Mouse (Mus musculus): Measurements from ENCODE around the gene Wdr61. TPM values are rescaled to one million over a fixed set of nuclear protein-coding genes. Genes with fewer than 3 reads are reported as not detected.

Gene Wdr61
- polyA plus RNA-seq, 1 experiment from 2014 or later: 152 TPM

DNA sequence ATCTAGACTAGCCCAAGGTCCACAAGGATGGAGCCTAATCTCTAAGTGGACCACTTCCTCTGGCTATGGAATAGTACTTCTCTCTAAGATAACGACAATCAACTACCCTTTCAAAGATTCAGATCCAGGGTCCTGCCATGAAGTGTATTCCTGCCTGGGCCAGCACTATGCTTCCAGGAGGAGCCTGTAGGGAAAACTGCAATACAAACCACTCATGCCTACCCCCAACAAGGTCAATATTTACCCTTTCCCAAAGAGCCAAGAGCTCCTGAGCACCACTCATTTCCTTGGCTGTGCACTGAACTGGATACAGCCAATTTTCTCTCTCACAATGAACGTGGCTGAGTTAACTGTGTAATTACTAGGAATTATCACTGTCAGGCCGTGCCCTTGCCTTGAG lies 16.8 kb downstream of the Wdr61 start:
- no peaks in the 10 kb centered on the region for H3K4me1 ChIP-seq (replicated peaks)
- no peak overlapping the region for H3K4me3 ChIP-seq (replicated peaks)
- H3K9ac ChIP-seq: no peak overlapping the region
- no peaks in the 10 kb centered on the region for H3K9me3 ChIP-seq
- no peak overlapping the region for H3K27ac ChIP-seq
- H3K27me3 ChIP-seq (replicated peaks): no peaks in the 10 kb centered on the region
- ATAC-seq: no peak
- H3K4me2 ChIP-seq (replicated peaks): no peak overlapping the region
- WGBS: 75% methylated on average over 3 of the region's 3 CpGs
- peaks cover 30% of the 10 kb centered on the region; the same call in 1 of the 2 replicates for H3K36me3 ChIP-seq

GRCm38 (mm10) chr9:54715776-54716175 lies 18.5 kb downstream of the Wdr61 start:
- Histone ChIP-seq H3K36me3 (peaks cover 22% of the 10 kb centered on the region; the same call in 1 of the 2 replicates), H3K27me3 (replicated peaks) (no peaks in the 10 kb centered on the region), H3K4me3 (replicated peaks) (no peak overlapping the region), H3K4me2 (replicated peaks) (no peak overlapping the region), H3K9me3 (no peaks in the 10 kb centered on the region), H3K4me1 (replicated peaks) (no peaks in the 10 kb centered on the region; the same call in 1 of the 2 replicates), H3K9ac (no peak overlapping the region), H3K27ac (no peak overlapping the region)
- WGBS: 86% methylated on average over 3 of the region's 3 CpGs
- no peak for ATAC-seq

- no peak overlapping the region for H3K27ac ChIP-seq
- H3K36me3 ChIP-seq: 0 out of 2 replicates have a peak, but pooled peaks cover 1% of the 10 kb centered on the region
- H3K4me2 ChIP-seq (replicated peaks): no peak overlapping the region
- no peak overlapping the region for H3K9ac ChIP-seq
- no peaks in the 10 kb centered on the region for H3K9me3 ChIP-seq
- WGBS: 90% methylated on average over 5 of the region's 5 CpGs
- H3K27me3 ChIP-seq (replicated peaks): no peaks in the 10 kb centered on the region
- H3K4me3 ChIP-seq (replicated peaks): no peak overlapping the region
- H3K4me1 ChIP-seq (replicated peaks): no peaks in the 10 kb centered on the region; the same call in 1 of the 2 replicates
- no peak for ATAC-seq
Observed at GRCm38 (mm10) chr9:54708085-54708484, 26.2 kb downstream of the Wdr61 start.

DNA sequence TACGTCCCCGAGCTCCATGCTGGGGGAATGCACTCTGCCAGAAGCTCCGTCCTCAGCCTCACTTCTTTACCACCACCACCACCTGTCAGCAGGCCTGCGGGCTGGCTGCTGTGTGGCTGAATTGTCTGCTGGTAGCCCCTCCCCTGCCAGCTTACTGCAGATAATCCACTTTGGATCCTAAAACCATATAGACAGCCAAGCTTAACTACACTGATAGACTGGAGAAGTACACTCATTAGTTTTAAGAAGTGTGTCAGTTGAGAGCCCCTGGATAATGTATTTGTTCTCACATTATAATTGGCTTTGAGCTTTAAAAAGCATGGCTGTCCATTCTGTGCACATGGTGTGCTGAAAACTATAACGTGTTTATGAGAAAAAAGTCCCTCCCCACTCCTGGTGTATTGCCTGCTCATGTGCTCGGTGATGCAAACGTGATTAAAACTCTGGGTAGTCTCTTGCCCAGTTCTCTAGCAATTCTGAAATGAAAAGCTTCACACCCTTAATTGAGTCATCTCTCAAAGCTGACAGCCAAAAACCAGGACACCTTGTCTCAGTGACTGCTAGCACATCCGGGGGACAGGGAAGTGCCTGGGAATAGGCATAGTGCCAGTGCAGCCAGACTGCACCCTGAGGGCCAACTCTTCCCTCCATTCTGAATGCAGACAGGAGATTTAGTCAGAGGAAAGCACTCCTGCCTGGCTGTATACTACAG lies 26.9 kb downstream of the Wdr61 start:
- Histone ChIP-seq H3K4me3 (replicated peaks) (no peak overlapping the region), H3K27ac (no peak overlapping the region), H3K4me1 (replicated peaks) (no peaks in the 10 kb centered on the region; the same call in 1 of the 2 replicates), H3K9ac (no peak overlapping the region), H3K4me2 (replicated peaks) (no peak overlapping the region), H3K36me3 (no peaks in the 10 kb centered on the region), H3K27me3 (replicated peaks) (no peaks in the 10 kb centered on the region), H3K9me3 (no peaks in the 10 kb centered on the region)
- ATAC-seq: no peak
- 63% methylated on average over 8 of the region's 8 CpGs for WGBS

- H3K9ac ChIP-seq: no peak overlapping the region
- H3K4me1 ChIP-seq (replicated peaks): no peaks in the 10 kb centered on the region
- H3K4me2 ChIP-seq (replicated peaks): no peak overlapping the region
- no peak overlapping the region for H3K4me3 ChIP-seq (replicated peaks)
- no peaks in the 10 kb centered on the region for H3K27me3 ChIP-seq (replicated peaks)
- H3K27ac ChIP-seq: no peak overlapping the region
- WGBS: 31% methylated on average over 1 of the region's 1 CpGs
- no peaks in the 10 kb centered on the region for H3K36me3 ChIP-seq
- no peaks in the 10 kb centered on the region for H3K9me3 ChIP-seq
- ATAC-seq: no peak
Observed at GRCm38 (mm10) chr9:54705561-54705960, 28.8 kb downstream of the Wdr61 start.

DNA sequence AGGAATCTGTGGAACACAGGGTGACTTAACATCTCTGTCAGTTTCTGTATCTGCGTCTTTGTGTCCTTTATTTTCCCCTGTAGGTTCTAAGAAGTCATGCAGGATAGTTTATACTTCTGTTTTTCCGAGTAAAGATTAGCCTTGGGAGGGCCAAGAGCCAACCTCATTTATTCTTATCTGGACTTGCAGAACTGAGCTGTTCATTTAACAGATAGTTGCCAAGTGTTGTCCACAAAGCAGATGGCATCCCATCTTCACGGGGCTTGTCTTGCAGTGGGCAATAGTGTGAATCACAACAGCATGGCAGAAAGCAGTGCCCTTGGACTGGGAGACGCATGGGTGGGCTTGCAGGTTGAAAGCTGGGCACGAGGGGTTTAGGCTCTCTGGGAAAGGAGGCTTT lies 30.0 kb downstream of the Wdr61 start:
- H3K4me3 ChIP-seq (replicated peaks): no peak overlapping the region
- 67% methylated on average over 5 of the region's 5 CpGs for WGBS
- ATAC-seq: no peak
- no peaks in the 10 kb centered on the region; the same call in 1 of the 2 replicates for H3K27me3 ChIP-seq (replicated peaks)
- no peak overlapping the region for H3K9ac ChIP-seq
- peaks cover 3% of the 10 kb centered on the region; the same call in 1 of the 2 replicates for H3K4me1 ChIP-seq (replicated peaks)
- H3K4me2 ChIP-seq (replicated peaks): no peak overlapping the region
- no peak overlapping the region for H3K27ac ChIP-seq
- H3K9me3 ChIP-seq: no peaks in the 10 kb centered on the region
- no peaks in the 10 kb centered on the region for H3K36me3 ChIP-seq

GRCm38 (mm10) chr9:54702581-54702980 lies 31.7 kb downstream of the Wdr61 start:
- Histone ChIP-seq H3K4me1 (replicated peaks) (peaks cover 3% of the 10 kb centered on the region), H3K9ac (no peak overlapping the region), H3K36me3 (no peaks in the 10 kb centered on the region), H3K4me3 (replicated peaks) (no peak overlapping the region), H3K27me3 (replicated peaks) (peaks cover 7% of the 10 kb centered on the region), H3K4me2 (replicated peaks) (no peak overlapping the region), H3K27ac (no peak overlapping the region), H3K9me3 (no peaks in the 10 kb centered on the region)
- no peak for ATAC-seq
- WGBS: 86% methylated on average over 2 of the region's 2 CpGs

DNA sequence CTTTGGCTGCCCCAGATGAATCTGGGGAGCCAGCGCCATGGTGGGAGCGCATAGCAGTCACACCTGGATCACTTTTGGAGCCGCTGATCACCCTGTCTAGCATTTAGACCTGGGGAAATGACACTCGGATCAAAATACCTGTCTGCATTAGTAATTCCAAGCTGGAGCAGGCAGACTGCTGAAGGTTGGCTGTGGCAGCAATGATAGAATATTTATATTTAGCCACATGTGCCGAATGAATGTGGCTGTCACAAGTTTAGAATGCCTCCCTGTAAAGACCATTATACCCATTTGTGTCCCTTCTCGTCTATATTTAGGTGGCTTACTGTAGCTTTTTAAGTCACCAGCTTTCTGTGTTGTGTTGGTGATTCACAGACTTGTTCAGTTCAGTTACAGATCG lies 33.6 kb downstream of the Wdr61 start:
- no peaks in the 10 kb centered on the region for H3K9me3 ChIP-seq
- peaks cover 7% of the 10 kb centered on the region for H3K27me3 ChIP-seq (replicated peaks)
- no peak overlapping the region for H3K9ac ChIP-seq
- no peaks in the 10 kb centered on the region for H3K36me3 ChIP-seq
- peak overlapping the region; percentile 97; the same call in 1 of the 2 replicates for H3K4me2 ChIP-seq (replicated peaks)
- 83% methylated on average over 7 of the region's 7 CpGs for WGBS
- peaks cover 3% of the 10 kb centered on the region for H3K4me1 ChIP-seq (replicated peaks)
- no peak overlapping the region for H3K4me3 ChIP-seq (replicated peaks)
- H3K27ac ChIP-seq: no peak overlapping the region
- no peak for ATAC-seq

DNA sequence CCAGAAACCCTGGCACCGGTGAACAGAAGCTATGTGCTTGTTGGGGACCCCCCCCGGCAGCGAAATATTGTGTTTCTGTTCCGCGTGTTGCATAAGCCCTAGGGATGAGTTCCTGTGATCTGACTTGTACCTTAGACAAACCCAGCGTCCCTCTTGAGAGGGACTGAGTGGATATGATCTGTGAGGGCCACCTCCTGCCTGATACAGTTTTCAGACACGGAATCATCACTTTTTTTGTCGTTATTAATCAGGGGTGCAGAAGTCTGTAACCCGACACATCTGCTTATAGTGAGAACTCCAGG lies 34.2 kb downstream of the Wdr61 start:
- Histone ChIP-seq H3K4me2 (replicated peaks) (peak overlapping the region; percentile 97), H3K4me1 (replicated peaks) (peaks cover 3% of the 10 kb centered on the region), H3K27me3 (replicated peaks) (peaks cover 7% of the 10 kb centered on the region), H3K9me3 (no peaks in the 10 kb centered on the region), H3K27ac (no peak overlapping the region), H3K9ac (peak overlapping the region; percentile 69), H3K36me3 (no peaks in the 10 kb centered on the region), H3K4me3 (replicated peaks) (peak overlapping the region; percentile 75)
- ATAC-seq: no peak
- 19% methylated on average over 9 of the region's 9 CpGs for WGBS

DNA sequence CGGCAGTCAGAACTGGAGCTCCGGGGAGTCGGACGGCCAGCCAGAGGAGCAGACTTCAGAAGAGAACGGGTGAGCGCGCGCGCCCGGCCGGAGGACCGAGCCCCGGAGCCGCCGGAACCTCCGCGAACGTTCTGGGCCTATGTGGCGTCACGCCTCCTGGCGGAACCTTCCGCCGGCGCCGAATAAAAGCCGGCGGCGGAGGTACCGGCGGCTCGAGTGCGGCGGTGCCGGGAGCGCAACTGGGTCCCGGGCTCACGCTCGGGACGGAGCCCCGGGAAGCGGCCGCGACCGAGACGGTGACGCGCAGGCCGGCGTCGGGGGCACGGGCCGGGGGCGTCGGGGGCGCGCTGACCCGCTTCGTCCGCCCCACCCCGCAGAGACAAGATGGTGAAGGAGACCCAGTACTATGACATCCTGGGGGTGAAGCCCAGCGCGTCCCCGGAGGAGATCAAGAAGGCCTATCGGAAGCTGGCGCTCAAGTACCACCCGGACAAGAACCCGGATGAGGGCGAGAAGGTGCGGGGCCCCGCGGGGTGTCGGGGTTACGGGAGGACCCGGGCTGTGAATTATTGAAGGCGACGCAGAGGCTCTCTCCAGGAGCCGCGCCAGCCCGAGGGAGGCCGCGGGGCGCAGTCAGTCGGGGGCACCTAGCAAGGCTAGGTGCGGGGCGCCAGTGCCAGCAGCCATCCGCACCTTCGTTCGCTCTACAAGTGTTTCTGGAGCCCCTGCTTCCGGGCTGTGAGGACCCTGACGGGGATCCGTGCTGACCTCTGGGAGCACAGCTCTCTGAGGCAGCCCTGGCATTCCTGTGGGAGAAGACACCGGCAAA lies 34.8 kb downstream of the Wdr61 start:
- peak overlapping the region; percentile 69 for H3K9ac ChIP-seq
- H3K9me3 ChIP-seq: no peaks in the 10 kb centered on the region
- 0 out of 2 replicates have a peak overlapping the region, but pooled peaks have one; percentile 27 for H3K27ac ChIP-seq
- peak; percentile 78 for ATAC-seq
- peak overlapping the region; percentile 75 for H3K4me3 ChIP-seq (replicated peaks)
- WGBS: under 1% methylated on average over 84 of the region's 92 CpGs
- peak overlapping the region; percentile 97 for H3K4me2 ChIP-seq (replicated peaks)
- H3K36me3 ChIP-seq: no peaks in the 10 kb centered on the region
- H3K4me1 ChIP-seq (replicated peaks): peaks cover 3% of the 10 kb centered on the region
- H3K27me3 ChIP-seq (replicated peaks): peaks cover 7% of the 10 kb centered on the region

GRCm38 (mm10) chr9:54699087-54699344 lies 35.3 kb downstream of the Wdr61 start:
- 3% methylated on average over 27 of the region's 27 CpGs for WGBS
- peak overlapping the region; percentile 97 for H3K4me2 ChIP-seq (replicated peaks)
- ATAC-seq: peak; percentile 62

DNA sequence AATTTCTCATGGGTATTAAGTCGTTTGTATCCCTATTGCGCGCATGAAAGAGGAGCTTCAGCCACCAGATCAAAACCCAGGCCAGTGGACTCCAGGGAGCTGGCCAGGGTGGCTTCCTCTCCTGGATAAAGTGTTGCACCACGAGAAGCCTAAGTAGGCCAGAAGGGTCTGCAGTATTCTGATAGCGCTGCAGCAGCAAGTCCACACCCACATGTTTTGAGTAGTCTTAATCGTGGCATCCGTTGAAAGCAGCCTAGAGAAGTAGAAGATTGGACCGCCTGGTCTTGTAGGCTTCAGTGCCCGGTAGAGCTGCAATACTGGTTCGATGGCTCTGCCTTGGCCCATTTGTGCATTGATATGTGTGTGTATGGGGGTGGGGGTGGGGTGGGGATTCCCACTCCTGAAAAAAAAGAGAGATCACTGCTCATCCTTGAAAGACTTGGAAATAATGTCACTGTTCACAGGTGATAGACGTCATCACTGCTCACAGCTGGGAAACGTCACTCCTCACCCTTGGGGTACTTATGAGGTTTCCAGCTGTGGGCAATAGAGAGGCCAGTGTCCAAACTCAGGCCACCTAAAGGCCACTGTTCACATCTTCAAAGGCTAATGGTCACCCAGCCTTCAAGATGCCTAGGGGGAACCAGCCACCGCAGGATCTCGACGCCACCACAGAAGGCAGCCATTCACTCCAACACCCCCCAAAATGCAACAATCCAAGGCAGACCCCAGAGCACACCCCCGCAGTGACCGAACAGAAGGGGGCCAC lies 35.8 kb downstream of the Wdr61 start, which contains the start of gene Dnaja4:
TSS of gene Dnaja4 (plus strand) at position 556 of the 769 bp plus-strand sequence.
- H3K9ac ChIP-seq: peak within 1 kb of the TSS; percentile 69
- H3K4me3 ChIP-seq (replicated peaks): peak within 1 kb of the TSS; percentile 75
- peak; percentile 55 for ATAC-seq
- H3K27ac ChIP-seq: 0 out of 2 replicates have a peak within 1 kb of the TSS, but pooled peaks have one; percentile 27
- no peaks in the 10 kb centered on the region for H3K36me3 ChIP-seq
- H3K27me3 ChIP-seq (replicated peaks): peaks cover 7% of the 10 kb centered on the region
- no peaks in the 10 kb centered on the region for H3K9me3 ChIP-seq
- WGBS: 72% methylated on average over 17 of the region's 17 CpGs
- peak within 1 kb of the TSS; percentile 97 for H3K4me2 ChIP-seq (replicated peaks)
- H3K4me1 ChIP-seq (replicated peaks): peaks cover 3% of the 10 kb centered on the region

More at GRCm38 (mm10) chr9:54699087-54699344, 35.3 kb downstream of the Wdr61 start:
- no peaks in the 10 kb centered on the region for H3K36me3 ChIP-seq
- H3K27ac ChIP-seq: 0 out of 2 replicates have a peak overlapping the region, but pooled peaks have one; percentile 27
- peaks cover 7% of the 10 kb centered on the region for H3K27me3 ChIP-seq (replicated peaks)
- peak overlapping the region; percentile 69 for H3K9ac ChIP-seq
- peaks cover 3% of the 10 kb centered on the region for H3K4me1 ChIP-seq (replicated peaks)
- H3K9me3 ChIP-seq: no peaks in the 10 kb centered on the region
- peak overlapping the region; percentile 75 for H3K4me3 ChIP-seq (replicated peaks)
